Mouse (Mus musculus): Measurements from ENCODE around the gene Abca1. TPM values are rescaled to one million over a fixed set of nuclear protein-coding genes. Genes with fewer than 3 reads are reported as not detected.

Abca1 gene
- polyA plus RNA-seq, 1 experiment = 9.3 TPM

- WGBS = 93% methylated on average over 7 of the region's 7 CpGs
- peaks cover 26% of the 10 kb centered on the region for H3K36me3 ChIP-seq (ENCODE audit: control insufficient read depth, insufficient read depth, low read length)
- H3K27me3 ChIP-seq (replicated peaks; ENCODE audit: control insufficient read depth, insufficient read depth, low read length) = no peaks in the 10 kb centered on the region
Measured at GRCm38 (mm10) chr4:53062301-53063008, 97.2 kb downstream of the Abca1 start.

GRCm38 (mm10) chr4:53046238-53047022 lies 113.3 kb downstream of the Abca1 start:
- TF ChIP-seq POLR2A (IDR thresholded peaks at IDR 0.05; ENCODE audit: low read depth, low read length) (no peak), CTCF (conservative IDR thresholded peaks at IDR 0.05; ENCODE audit: insufficient read depth, insufficient read length, low read depth, low read length) (no peak)
- Histone ChIP-seq H3K4me3 (ENCODE audit: insufficient read depth, low read depth, low read length) (no peak overlapping the region), H3K27me3 (replicated peaks; ENCODE audit: control insufficient read depth, insufficient read depth, low read length) (no peaks in the 10 kb centered on the region), H3K27ac (ENCODE audit: insufficient read depth, low read depth, low read length) (no peak overlapping the region), H3K4me1 (ENCODE audit: control insufficient read depth, insufficient read depth, low read length) (no peaks in the 10 kb centered on the region), H3K36me3 (ENCODE audit: control insufficient read depth, insufficient read depth, low read length) (peaks cover 4% of the 10 kb centered on the region; the same call in 1 of the 2 replicates)
- no peak for DNase-seq
- WGBS = 60% methylated on average over 9 of the region's 9 CpGs

More at GRCm38 (mm10) chr4:53062301-53063008, 97.2 kb downstream of the Abca1 start:
- no peak overlapping the region for H3K4me3 ChIP-seq (ENCODE audit: insufficient read depth, low read depth, low read length)
- no peak overlapping the region for H3K27ac ChIP-seq (ENCODE audit: insufficient read depth, low read depth, low read length)
- H3K4me1 ChIP-seq (ENCODE audit: control insufficient read depth, insufficient read depth, low read length) = no peaks in the 10 kb centered on the region
- DNase-seq = no peak
- no peak for TF ChIP-seq POLR2A (IDR thresholded peaks at IDR 0.05; ENCODE audit: low read depth, low read length)
- TF ChIP-seq CTCF (conservative IDR thresholded peaks at IDR 0.05; ENCODE audit: insufficient read depth, insufficient read length, low read depth, low read length) = no peak

DNA sequence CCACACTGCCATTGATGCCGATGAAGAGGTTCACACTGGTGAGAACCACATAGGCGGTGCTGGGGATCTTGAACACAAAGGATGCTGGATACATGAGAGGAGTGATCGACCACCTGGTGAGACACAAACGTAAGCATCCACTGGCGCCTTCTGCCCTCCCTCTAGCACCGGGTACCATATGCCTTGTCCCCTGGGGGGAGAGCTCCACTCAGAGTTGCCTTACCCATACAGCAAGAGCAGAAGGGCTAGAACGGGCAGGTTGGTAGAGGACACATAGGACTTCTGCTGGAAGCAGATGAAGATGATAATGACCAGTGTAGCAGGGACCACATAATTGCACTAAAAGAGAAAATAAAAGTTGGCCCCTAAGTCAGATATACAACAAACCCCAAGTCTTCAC lies 113.9 kb downstream of the Abca1 start:
- DNase-seq = no peak
- H3K36me3 ChIP-seq (ENCODE audit: control insufficient read depth, insufficient read depth, low read length) = peaks cover 4% of the 10 kb centered on the region; the same call in 1 of the 2 replicates
- WGBS = 86% methylated on average over 7 of the region's 7 CpGs

DNA sequence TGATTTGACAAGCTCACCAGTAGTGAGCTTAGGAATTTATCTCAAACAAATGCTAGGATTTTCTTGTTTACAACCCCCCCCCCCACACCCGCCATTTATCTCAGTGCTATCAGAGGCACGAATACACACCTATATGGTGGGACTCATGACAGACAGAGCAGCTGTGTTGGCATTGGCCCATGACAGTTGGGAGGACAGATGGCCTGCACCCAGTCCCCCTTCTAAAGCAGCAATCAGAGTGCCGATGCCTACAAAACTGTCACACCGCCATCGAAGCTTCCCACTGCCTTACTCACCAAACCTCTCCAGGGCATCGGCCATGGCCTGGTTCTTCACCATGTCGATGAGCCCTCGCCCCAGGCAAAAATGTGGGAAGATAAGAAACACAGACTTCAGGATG lies 115.9 kb downstream of the Abca1 start:
- Histone ChIP-seq H3K4me3 (ENCODE audit: insufficient read depth, low read depth, low read length) (no peak overlapping the region), H3K4me1 (ENCODE audit: control insufficient read depth, insufficient read depth, low read length) (no peaks in the 10 kb centered on the region), H3K27ac (ENCODE audit: insufficient read depth, low read depth, low read length) (no peak overlapping the region), H3K27me3 (replicated peaks; ENCODE audit: control insufficient read depth, insufficient read depth, low read length) (no peaks in the 10 kb centered on the region), H3K36me3 (ENCODE audit: control insufficient read depth, insufficient read depth, low read length) (peaks cover 4% of the 10 kb centered on the region)
- TF ChIP-seq POLR2A (IDR thresholded peaks at IDR 0.05; ENCODE audit: low read depth, low read length) = no peak
- no peak for TF ChIP-seq CTCF (conservative IDR thresholded peaks at IDR 0.05; ENCODE audit: insufficient read depth, insufficient read length, low read depth, low read length)
- no peak for DNase-seq
- 95% methylated on average over 8 of the region's 8 CpGs for WGBS

More for the DNA sequence above, 113.9 kb downstream of the Abca1 start:
- no peak overlapping the region for H3K4me3 ChIP-seq (ENCODE audit: insufficient read depth, low read depth, low read length)
- H3K4me1 ChIP-seq (ENCODE audit: control insufficient read depth, insufficient read depth, low read length) = no peaks in the 10 kb centered on the region
- H3K27me3 ChIP-seq (replicated peaks; ENCODE audit: control insufficient read depth, insufficient read depth, low read length) = no peaks in the 10 kb centered on the region
- H3K27ac ChIP-seq (ENCODE audit: insufficient read depth, low read depth, low read length) = no peak overlapping the region
- TF ChIP-seq POLR2A (IDR thresholded peaks at IDR 0.05; ENCODE audit: low read depth, low read length) (no peak), CTCF (conservative IDR thresholded peaks at IDR 0.05; ENCODE audit: insufficient read depth, insufficient read length, low read depth, low read length) (no peak)

DNA sequence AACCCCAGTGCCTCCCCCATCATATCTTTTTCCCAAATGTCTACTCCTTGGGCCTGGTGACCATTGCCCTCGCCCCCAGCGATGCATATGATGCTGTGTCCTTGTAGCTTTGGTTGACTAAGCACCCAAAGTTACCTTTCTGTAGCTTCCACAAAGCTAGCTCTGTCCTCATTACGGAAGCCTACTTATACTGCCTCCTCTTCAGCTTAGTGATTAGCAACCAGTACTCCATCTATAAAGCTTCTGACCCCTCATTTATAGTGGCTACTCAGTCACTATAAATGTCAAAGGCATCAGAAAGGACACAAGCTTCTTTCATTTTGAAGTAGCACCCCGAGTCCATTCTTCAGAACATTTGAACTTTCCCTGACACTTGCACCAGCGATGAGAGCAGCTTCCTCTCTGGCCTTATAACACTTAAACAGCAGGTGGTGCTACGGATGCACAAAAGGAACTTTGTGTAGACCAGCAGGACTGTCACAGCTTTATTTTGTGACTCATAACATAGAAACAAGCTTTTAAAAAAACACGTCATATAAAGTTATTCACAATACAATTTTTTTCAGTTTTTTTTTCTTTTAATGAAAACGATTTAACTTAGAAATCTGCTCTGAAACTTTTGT lies 129.3 kb downstream of the Abca1 start:
- peak; percentile 13 for DNase-seq
- no peak overlapping the region for H3K4me3 ChIP-seq (ENCODE audit: insufficient read depth, low read depth, low read length)
- no peak for TF ChIP-seq POLR2A (IDR thresholded peaks at IDR 0.05; ENCODE audit: low read depth, low read length)
- TF ChIP-seq CTCF (conservative IDR thresholded peaks at IDR 0.05; ENCODE audit: insufficient read depth, insufficient read length, low read depth, low read length) = 0 out of 2 replicates have a peak, but pooled peaks have one; percentile 29
- H3K4me1 ChIP-seq (ENCODE audit: control insufficient read depth, insufficient read depth, low read length) = no peaks in the 10 kb centered on the region
- WGBS = 51% methylated on average over 8 of the region's 8 CpGs
- H3K36me3 ChIP-seq (ENCODE audit: control insufficient read depth, insufficient read depth, low read length) = peaks cover 6% of the 10 kb centered on the region
- H3K27me3 ChIP-seq (replicated peaks; ENCODE audit: control insufficient read depth, insufficient read depth, low read length) = no peaks in the 10 kb centered on the region; the same call in 1 of the 2 replicates
- H3K27ac ChIP-seq (ENCODE audit: insufficient read depth, low read depth, low read length) = no peak overlapping the region

DNA sequence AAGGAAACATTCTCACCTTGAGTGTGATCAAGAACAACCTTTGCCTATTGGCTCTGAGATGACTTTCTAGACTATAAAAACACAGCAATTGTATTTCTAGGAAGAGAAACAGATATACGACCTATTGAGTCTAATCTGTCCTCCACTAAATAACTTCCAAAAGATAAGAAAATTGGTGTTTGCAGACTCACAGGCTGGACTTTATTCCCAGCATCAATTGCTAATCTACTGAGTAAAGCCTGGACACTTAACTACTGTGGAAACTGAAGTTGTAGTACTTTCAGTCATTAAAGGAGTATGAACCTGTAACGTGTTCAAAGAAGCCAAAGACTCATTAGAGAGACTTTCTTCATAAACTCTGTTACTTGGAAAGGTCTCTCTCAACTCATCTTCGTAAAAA lies 131.9 kb downstream of the Abca1 start:
- no peak for DNase-seq
- TF ChIP-seq POLR2A (IDR thresholded peaks at IDR 0.05; ENCODE audit: low read depth, low read length) (no peak), CTCF (conservative IDR thresholded peaks at IDR 0.05; ENCODE audit: insufficient read depth, insufficient read length, low read depth, low read length) (no peak)
- H3K27ac ChIP-seq (ENCODE audit: insufficient read depth, low read depth, low read length) = no peak overlapping the region
- H3K4me1 ChIP-seq (ENCODE audit: control insufficient read depth, insufficient read depth, low read length) = no peaks in the 10 kb centered on the region
- WGBS = 84% methylated on average over 3 of the region's 3 CpGs
- no peak overlapping the region for H3K4me3 ChIP-seq (ENCODE audit: insufficient read depth, low read depth, low read length)
- H3K27me3 ChIP-seq (replicated peaks; ENCODE audit: control insufficient read depth, insufficient read depth, low read length) = no peaks in the 10 kb centered on the region; the same call in 1 of the 2 replicates
- peaks cover under 1% of the 10 kb centered on the region for H3K36me3 ChIP-seq (ENCODE audit: control insufficient read depth, insufficient read depth, low read length)
